Mouse (Mus musculus) CD4-positive, CD25-positive, alpha-beta regulatory T cell, adult 2 months (primary cell): ENCODE data around the gene Pphln1.
"Not testable (repeated sequence)": the region's sequence is repeated elsewhere in the genome, so short reads cannot be mapped to it uniquely, and the experiment has no call there.

Experiments used
- DNase-seq: peaks from one replicate; pipeline ENCODE4 v3.0.0-alpha.2; 2012; ENCODE audit warnings: low read depth, low spot score

Gene Pphln1

DNA sequence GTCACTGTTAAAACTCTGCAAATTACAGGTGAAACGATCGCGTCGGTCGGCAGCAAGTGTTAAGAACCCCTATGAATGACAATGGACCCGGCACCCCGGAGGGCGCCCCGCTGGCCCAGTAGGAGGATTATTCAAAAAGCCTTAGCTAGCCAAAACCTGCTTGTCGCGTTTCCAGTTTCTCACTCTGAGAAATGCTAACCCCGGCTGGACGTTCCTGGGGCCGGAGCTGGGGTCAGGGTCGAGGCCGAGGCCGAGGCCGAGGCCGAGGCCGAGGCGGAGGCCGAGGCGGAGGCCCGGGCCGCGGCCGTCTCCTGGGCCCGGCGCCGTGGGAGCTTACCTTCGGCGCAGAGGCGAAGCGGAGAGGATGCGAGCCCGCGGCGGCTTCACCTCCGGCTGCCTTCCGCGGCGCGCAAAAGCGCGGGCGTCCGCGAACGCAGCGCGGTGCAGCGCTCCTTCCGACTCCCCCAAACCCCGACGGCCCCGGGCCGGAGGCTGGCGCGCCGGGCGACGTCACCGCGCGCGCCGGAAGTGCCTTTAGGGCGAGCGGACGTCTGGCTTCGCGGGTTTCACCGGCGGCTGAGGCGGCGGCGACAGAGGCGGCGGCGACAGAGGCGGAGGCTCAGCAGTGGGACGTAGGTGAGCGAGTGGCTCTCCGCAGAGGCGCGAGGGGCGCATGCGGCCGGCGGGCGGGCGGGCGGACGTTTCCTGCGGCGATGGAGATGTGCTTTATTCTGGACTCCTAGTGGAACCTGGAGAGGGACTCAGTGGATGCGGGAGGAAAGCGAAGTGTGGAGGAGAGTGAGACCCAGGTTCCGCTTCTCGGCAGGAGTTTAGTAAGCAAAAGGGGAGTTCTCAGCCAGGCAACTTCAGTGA, at the start of gene Pphln1, which contains the start of gene Zcrb1:
Gene Pphln1, plus strand, starts transcription at position 525 of the 873 bp plus-strand sequence.
Gene Zcrb1, minus strand, starts transcription at position 509 of the 873 bp plus-strand sequence.
- DNase-seq = peak; percentile 93

DNA sequence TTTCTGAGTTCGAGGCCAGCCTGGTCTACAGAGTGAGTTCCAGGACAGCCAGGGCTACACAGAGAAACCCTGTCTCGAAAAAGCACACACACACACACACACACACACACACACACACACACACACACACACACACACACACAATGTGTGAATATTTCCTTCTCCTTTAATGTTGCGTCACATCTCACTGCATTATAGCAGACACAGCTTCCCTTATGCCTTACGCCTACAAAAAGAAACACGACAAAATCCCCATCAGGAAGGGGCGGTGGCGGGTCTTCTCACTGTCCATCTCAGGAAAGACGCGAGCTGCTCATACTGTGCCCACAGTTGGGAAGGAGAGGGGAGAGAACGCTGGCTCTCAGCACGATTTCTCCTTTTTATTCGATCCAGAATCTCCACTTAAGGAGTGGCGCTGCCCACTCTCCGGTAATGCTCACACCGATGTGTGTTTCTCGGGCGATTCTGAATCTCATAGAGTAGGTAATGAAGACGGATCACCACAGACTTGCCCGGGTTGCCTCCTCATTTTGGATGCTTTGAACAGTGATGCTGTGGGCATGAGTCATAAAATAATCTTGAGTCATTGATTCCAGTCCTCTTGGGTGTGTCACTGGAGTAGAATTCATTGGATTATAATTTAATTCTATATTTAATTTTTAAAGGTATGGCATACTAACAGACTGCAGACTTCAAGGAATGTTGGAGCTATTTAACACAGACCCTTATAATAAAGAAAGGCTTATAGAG, 39.6 kb upstream of the Pphln1 start:
- DNase-seq = no peak

DNA sequence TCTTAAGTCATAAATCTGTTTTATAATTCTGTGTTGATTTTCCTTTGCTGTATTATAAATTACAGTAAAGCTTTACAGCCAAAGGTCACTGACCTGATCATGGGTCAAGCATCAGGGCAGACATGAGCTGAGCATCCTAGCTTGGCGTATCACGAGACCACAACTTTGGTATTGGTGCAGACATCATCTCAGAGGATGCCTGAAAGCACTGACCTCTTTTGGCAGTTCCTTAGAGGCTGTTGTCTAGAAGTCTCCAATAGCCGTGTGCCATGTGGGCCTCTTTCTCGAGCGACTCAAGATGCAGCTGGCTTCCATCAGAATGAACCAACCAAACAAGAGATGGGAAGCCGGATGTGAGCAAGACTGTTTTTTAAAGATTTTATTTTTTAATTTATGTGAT, 32.6 kb upstream of the Pphln1 start:
- no peak for DNase-seq

DNA sequence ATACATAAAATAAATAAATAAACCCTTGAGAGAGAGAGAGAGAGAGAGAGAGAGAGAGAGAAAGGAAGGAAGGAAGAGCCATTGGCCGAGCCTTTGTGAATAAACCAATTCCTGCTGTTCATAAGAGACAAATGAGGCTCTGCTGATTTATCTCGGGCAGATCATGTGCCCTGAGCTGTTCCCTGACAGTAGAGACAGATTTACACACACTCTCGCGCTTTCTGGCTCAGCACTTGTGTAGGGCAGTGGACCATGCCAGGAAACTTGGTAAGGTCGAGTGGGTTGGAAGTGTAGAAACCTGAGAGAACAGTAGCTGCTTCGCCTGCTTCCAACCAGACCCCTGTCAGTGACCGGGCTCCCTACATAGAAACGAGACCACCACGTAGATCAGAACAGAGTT, 29.6 kb upstream of the Pphln1 start:
- no peak for DNase-seq

DNA sequence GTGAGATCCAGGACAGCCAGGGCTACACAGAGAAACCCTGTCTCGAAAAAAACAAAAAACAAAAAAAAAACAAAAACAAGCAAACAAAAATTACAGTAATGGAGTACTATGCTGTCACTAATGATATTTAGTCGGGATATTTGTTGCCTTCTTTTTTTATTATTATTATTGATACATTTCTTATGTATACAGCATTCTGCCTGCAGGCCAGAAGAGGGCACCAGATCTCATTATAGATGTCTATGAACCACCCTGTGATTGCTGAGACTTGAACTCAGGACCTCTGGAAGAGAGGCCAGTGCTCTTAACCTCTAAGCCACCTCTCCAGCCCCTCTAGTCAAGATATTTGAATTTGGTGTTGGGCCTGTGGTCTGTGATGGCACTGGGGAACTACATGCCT, 26.3 kb upstream of the Pphln1 start:
- DNase-seq = peak; percentile 33

DNA sequence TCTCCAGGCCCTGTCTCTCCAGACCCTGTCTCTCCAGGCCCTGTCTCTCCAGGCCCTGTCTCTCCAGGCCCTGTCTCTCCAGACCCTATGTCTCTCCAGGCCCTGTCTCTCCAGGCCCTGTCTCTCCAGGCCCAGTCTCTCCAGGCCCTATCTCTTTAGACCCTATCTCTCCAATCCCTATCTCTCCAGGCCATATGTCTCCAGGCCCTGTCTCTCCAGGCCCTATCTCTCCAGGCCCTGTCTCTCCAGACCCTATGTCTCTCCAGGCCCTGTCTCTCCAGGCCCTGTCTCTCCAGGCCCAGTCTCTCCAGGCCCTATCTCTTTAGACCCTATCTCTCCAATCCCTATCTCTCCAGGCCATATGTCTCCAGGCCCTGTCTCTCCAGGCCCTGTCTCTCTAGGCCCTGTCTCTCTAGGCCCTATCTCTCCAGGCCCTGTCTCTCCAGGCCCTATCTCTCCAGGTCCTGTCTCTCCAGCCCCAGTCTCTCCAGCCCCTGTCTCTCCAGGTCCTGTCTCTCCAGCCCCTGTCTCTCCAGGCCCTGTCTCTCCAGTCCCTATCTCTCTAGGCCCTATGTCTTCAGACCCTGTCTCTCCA, 25.5 kb upstream of the Pphln1 start:
- not testable (repeated sequence) for DNase-seq

DNA sequence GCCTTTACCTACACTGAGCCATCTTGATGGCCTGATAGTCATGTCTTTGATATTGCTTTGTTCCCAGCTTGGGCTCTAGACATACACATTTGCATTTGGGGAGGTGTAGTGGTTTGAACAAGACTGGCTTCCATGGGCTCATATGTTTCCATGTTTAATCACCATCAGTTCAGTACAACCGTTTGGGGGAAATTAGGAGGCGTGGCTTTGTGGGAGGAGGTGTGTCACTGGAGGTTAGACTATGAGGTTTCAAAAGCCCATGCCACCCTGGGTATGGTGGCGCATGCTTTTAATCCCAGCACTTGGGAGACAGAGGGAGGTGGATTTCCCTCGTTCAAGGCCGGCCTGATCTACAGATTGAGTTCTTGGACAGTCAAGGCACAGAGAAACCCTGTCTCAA, 22.5 kb upstream of the Pphln1 start:
- DNase-seq = no peak

DNA sequence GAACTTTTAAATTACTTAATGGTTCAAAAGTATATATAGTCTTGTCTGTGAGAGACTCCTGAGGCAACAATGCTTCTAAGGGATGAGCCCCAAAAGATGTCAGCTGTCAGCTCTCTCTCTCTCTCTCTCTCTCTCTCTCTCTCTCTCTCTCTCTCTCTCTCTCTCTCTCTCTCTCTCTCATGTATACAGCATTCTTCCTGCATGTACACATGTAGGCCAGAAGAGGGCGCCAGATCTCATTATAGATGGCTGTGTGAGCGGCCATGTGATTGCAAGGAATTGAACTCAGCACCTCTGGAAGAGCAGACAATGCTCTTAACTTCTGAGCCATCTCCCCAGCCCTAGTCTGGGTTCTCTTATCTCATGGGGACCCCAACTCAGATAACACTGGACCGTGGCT, 19.0 kb upstream of the Pphln1 start:
- peak; percentile 73 for DNase-seq

DNA sequence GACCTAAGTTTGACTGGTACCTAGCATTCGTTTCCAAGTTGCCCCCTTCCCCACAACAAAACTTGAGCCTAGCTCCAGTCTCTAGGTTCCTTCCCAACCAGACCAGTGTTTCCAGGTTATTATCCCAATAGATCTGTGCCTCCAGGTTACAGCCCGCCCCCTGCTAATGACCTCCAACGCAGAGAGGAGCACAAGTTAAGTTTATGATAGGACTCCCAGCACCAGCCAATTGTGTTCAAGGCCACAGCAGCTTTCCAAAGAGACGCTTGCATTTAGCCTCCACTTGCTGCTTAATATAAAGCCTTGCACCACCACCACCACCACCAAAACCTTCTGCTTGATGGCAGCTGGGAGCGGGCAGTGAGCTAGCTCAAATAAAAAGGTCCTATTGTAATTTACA, 16.8 kb upstream of the Pphln1 start:
- no peak for DNase-seq

DNA sequence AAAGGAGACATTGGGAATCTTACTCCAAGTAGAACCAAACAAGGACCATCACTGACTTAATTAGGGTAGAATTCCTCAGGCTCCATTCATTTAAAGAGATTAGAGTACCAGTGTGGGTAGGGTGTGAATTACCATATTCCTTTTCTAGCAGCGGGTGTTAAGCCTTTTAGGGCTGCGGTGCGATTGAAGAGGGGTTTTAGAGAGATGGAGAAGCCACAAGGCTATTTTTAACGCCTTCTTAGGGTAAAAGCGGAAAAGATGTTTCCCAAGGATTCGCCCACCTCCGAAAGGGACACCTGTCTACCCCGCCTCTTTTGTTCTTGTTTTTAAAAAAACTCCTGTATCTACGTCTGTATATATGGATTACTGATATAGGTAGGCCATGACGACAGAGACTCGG, 881 bp upstream of the Pphln1 start:
- no peak for DNase-seq

DNA sequence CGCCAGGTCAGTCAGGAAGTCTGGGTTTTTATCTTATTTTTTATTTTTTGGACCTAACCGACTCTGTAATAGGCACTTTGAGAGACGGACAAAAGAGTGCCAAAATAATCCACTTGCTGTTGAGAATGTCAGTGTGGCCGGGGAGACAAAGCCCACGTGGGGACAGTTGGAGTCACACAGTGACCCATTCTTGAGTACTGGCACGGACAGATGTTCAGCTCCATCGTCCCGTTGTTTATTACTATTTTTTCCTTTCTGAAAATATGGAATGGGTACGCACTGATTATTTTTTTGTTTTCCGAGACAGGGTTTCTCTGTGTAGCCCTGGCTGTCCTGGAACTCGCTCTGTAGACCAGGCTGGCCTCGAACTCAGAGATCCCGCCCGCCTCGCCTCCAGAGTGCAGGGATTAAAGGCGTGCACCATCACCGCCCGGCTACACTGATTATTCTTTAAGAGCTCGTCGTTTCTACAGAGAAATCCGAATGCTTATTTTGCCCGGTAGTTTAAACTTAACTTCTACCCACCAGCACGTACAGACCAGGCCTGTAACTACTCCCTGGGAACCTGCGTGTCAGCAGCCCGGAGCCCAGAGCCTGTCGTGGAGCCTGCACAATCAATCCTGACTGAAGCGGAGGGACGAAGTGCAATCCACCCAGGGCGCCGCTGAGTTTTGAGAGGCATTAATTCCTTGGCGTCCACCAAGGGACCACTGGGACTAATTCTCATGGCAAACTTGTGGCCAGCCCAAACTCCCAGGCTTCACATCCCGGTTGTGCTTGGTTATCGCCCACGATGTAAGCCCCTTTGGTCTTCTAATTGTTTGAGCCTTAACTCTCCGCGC, 770 bp downstream of the Pphln1 start:
- DNase-seq = peak; percentile 11

DNA sequence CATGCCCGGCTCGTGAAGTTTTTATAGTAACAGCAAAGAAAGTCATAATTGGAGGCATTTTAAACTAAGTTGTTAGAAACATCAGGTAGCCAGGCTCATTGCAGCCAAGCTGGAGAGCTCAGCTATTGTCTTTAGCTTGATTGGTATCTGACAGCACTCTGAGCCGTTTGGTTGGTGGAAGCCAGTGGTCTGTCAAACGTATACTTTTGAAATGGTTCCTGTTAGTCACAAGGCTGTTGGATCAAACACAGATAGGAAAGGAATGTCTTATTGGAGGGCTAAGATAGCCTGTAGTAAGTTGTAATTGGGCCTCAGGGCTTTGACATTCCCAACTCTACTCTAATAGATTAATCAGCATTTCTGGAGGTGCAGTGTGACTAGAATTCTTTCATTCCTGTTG, 3.3 kb downstream of the Pphln1 start:
- no peak for DNase-seq

DNA sequence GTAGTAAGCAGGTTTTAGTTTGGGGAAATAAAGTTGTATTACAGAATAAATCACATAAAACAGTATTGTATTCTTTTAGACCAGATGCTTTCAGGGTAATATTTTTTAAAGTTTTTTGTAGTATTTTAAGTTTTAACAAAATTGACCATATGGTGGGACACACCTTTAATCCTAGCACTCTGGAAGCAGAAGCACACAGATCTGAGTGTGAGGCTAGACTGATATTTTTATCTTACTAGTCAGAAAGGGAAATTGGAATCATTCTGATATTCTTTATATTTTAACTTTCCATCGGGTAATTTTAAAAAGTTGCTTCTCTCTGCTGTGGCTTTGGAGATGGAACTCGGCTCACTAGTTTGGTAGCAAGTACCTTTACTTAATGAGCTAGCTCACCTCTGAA, 4.6 kb downstream of the Pphln1 start:
- DNase-seq = no peak

DNA sequence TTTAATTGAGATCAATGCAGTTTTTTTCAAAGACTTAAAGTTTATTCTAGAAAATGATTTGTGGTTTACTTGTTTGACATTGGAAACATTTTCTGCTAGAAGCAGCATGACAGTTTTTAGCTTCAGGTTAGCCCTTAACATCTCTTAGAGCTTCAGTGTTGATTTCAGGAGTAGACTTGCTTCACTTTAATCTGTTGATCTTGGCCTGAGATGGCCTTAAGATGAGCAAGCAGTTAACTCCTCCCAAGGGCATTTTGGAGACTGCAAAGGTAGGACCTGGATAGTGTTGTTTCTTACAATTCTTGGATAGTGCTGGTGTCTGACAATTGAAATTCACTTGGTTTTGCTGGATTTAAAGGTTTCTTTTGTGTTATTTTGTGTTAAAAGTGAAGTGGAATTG, 6.7 kb downstream of the Pphln1 start:
- DNase-seq = no peak

DNA sequence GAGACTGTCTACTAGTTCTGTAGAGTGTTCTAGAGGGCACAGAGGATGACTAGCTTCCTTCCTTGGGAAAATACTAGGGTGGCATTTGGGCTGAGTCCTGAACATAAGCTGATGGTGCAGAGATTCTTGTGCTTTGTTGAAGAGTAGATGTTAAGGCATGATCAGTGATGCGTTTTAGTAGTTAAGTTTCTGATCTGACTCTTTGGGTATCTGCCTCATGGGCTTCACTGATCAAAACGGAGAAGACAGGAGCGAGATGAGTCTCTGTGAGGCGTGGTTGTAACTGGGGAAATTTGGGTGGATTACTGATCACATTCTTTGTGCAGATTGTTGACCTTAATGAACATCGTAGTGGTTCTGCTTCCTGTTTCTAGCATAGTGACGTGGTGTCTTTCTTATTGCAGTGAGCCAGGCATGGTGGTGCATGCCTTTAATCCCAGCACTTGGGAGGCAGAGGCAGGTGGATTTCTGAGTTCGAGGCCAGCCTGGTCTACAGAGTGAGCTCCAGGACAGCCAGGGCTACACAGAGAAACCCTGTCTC, 7.4 kb downstream of the Pphln1 start:
- DNase-seq = peak; percentile 23

DNA sequence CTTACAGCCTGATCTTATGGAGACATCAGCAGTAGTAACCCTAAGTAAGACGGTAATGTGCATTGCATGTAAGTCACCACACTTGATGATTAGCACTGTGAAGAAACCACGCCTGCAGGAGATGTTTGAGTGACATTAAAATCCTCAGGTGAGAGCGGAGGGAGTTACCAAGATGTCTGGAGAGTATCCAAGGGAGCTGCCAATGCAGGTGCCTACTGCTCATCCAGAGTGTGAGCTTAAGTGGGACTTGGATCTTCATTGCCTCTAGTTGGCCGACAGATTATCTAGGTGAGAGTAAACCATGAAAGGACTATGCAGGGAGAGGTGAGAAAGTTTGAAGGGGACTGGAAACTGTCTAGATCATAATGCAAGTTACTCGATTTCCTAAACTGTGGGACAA, 8.3 kb downstream of the Pphln1 start:
- no peak for DNase-seq

DNA sequence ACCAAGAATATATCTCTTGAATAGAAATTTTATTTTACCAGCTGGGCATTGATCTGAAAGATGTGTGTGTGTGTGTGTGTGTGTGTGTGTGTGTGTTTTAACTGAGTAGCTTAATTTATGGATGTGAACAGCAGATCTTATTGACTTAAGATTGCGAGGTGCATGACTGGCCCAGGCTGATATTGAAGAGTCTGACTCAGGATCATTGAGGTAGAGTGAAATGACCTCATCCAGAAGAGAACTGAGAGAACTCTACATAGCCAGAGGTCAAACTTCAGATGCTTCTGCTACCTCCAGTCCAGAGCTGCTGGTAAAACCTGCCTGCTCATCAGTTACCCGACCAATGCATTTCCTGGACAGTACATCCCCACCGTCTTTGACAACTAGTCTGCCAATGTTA, 14.3 kb downstream of the Pphln1 start:
- no peak for DNase-seq

DNA sequence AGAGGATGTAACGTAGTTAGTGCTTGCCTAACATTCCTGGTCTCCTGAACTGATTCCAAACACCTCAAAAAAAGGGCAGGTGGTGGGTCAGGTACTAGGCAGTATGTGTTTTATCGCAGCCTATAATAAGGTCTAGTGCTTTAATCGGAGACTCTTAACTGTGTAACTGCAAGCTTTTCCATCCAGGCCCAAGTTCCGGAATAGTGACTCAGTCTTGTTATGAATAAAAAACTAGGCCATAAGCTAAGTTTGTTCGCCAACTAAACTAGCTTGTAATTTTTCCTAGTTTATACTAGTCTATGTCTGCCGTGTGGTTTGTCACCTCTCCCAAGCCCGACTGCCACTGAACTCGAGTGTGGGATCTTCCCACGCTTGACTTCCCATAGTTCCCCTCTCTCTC, 16.3 kb downstream of the Pphln1 start:
- no peak for DNase-seq

DNA sequence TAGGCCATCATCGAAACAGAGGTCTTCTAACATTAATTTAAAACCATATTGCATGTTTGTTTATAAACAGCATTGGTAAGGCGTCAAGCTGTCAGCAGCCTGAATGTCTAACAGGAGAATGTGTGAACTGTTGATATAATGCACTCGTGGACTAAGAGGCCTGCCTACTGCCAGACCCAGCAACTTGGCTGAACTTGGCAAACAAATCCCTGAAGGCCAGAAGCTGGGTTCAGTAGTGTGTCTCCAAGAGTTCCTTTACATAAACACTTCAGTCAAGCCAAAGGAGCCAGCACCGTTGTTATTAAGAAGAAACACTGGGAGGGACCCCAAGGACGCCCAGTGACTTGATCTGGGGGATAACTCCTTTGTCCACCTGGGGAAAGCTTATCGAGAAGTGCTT, 18.1 kb downstream of the Pphln1 start:
- no peak for DNase-seq

DNA sequence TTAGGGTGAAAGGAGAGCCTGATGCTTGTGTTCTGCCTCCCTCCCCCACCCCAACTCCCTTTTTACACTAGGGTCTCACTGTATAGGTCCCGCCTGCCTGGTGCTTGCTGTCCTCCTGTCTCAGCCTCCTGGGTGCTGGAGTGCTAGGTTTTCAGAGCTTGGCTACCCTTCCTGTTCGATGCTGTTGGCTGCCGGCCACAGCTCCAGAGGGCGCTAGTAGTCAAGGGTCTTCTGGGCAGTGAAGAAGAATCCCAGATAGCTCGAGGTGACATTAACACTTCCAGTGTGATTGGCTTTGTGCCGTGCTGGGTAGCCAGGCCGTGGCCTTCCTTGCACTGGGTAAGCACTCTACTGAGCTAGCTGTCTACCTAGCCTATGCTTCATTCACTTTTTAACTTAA, 22.4 kb downstream of the Pphln1 start:
- DNase-seq = no peak

DNA sequence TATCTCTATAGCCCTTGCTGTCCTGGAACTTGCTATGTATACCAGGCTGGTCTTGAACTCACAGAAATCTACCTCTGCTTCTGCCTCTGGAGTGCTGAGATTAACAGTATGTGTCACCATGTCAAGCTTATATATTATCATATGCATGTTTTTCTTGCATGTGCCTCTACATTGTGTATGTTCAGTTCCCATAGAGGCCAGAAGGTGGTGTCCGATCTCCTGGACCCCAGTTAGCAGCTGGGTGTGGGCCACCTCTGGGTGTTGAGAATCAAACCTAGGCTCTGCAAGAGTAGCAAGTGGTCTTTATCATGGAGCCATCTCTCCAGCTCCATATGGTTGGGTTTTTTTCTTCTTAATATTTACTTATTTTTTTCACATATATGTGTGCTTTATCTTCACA, 24.4 kb downstream of the Pphln1 start:
- peak; percentile 16 for DNase-seq
